Mouse (Mus musculus) T-cell, adult 2 months (primary cell): ENCODE results near the gene Nyap1.
A peak's percentile ranks its signal among the peaks of the same experiment; 100 is the strongest.
"Not testable (repeated sequence)": the region's sequence is repeated elsewhere in the genome, so short reads cannot be mapped to it uniquely, and the experiment has no call there.

Source experiments
- DNase-seq: peaks from one replicate; pipeline ENCODE4 v3.0.0; 2022; ENCODE audit warnings: low spot score

Nyap1 gene

GRCm38 (mm10) chr5:137768475-137768874 is 27.1 kb upstream of the Nyap1 start:
- no peak for DNase-seq

- peak; percentile 38 for DNase-seq
These were observed 24.9 kb upstream of the Nyap1 start for GRCm38 (mm10) chr5:137766270-137766669.

- no peak for DNase-seq
These were observed 23.4 kb upstream of the Nyap1 start for GRCm38 (mm10) chr5:137764609-137765340.

- peak; percentile 80 for DNase-seq
These were observed 18.6 kb upstream of the Nyap1 start for GRCm38 (mm10) chr5:137759971-137760412.

- DNase-seq, result no peak
These were observed 17.6 kb upstream of the Nyap1 start for GRCm38 (mm10) chr5:137758921-137759534.

GRCm38 (mm10) chr5:137757887-137758286 is 16.5 kb upstream of the Nyap1 start:
- no peak for DNase-seq

- DNase-seq, result peak; percentile 80
These were observed 15.7 kb upstream of the Nyap1 start for GRCm38 (mm10) chr5:137756882-137757661.

- DNase-seq, result no peak
These were observed 14.7 kb upstream of the Nyap1 start for GRCm38 (mm10) chr5:137756106-137756505.

- DNase-seq, result no peak
These were observed 14.0 kb upstream of the Nyap1 start for GRCm38 (mm10) chr5:137755425-137755824.

GRCm38 (mm10) chr5:137753111-137753832 is 11.9 kb upstream of the Nyap1 start:
- DNase-seq, result no peak

GRCm38 (mm10) chr5:137751988-137752387 is 10.6 kb upstream of the Nyap1 start:
- no peak for DNase-seq

GRCm38 (mm10) chr5:137751221-137751887 is 9.9 kb upstream of the Nyap1 start:
- no peak for DNase-seq

GRCm38 (mm10) chr5:137750212-137750611 is 8.8 kb upstream of the Nyap1 start:
- not testable (repeated sequence) for DNase-seq

- DNase-seq, result no peak
These were observed 7.9 kb upstream of the Nyap1 start for GRCm38 (mm10) chr5:137749196-137749836.

- DNase-seq, result peak; percentile 42
These were observed 6.8 kb upstream of the Nyap1 start for GRCm38 (mm10) chr5:137748130-137748770.

GRCm38 (mm10) chr5:137747326-137747961 is 6.0 kb upstream of the Nyap1 start:
- peak; percentile 50 for DNase-seq

- DNase-seq, result no peak
These were observed 5.5 kb upstream of the Nyap1 start for GRCm38 (mm10) chr5:137746851-137747325.

- DNase-seq, result peak; percentile 60
These were observed 5.0 kb upstream of the Nyap1 start for GRCm38 (mm10) chr5:137746282-137746850.
